Mouse (Mus musculus) G1E-ER4 (cell line): ENCODE results near the gene Cfap299. TPM values are rescaled to one million over a fixed set of nuclear protein-coding genes. Genes with fewer than 3 reads are reported as not detected.

Experiments
- GATA1 ChIP-seq: IDR thresholded peaks from one replicate; pipeline ENCODE4 v1.8.0; 2012; ENCODE audit warnings: low read length, inconsistent platforms
- polyA plus RNA-seq: library from polyadenylated mRNA; stranded (reverse); fragments of >175 nt; gene quantifications from 2 replicates; pipeline ENCODE4 v1.2.3, GENCODE M21; 2012

Gene Cfap299
- polyA plus RNA-seq = not detected in 2 replicates

GRCm38 (mm10) chr5:98328848-98329624, at the start of gene Cfap299:
Cfap299 (plus strand) TSS chr5:98329304.
- TF ChIP-seq GATA1 = no peak

DNA sequence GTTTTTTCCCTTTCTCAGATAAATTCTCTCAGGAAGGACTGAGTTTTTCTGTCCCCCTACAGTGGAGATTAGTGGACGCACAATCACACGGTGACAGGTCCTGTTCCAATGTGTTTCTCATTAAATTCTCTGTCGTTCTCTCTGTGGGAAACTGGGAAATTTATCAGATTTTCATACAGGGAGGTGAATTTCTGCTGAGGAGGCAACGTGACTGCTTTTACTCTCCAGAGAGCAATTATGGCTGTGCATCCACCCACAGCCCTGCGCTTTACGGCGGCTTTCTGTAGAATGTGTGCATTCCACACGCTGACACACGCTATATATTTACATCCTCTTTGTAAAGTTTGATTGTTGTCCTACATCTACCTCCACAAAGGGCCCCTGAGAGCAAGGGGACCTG, 47.1 kb upstream of the Cfap299 start:
- TF ChIP-seq GATA1 = no peak

DNA sequence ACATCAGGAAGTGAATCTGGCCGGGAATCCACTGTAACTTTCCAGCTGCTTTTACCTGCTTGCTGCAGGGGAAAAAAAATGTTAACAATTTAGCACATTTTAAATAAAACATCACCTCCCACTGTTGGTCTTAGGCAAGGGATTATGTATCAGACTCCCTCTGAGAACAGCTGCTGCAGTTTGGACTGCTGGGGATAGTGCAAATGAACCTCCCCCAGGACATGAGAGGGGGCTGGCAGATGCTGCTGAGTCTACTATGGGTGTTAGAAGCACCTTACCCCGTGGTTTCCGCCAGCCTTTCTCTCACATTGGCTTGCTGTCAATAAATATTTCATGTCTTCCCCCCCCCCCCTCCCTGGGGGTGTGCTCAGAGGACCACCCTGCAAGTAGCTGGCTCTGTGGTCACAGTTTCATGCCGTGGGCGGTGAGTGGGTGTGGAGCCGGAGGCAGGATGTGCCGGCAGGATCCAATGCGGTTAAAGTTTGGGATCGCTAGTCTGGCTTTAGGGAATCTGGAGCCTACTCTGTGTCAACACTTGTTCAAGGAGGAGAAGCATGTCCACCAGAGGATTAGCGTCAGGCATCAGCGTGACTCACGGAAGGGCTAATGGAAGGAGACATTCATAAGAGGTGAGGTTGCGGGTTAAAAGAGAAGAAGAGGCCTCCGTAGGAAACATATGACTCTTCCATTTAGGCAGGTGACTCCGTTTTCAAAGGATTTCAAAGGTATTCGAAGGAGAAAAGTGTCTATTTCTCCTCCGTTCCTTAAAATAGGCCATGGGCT, 45.2 kb upstream of the Cfap299 start:
- TF ChIP-seq GATA1 = no peak

GRCm38 (mm10) chr5:98290642-98291041, 38.5 kb upstream of the Cfap299 start:
- no peak for TF ChIP-seq GATA1

DNA sequence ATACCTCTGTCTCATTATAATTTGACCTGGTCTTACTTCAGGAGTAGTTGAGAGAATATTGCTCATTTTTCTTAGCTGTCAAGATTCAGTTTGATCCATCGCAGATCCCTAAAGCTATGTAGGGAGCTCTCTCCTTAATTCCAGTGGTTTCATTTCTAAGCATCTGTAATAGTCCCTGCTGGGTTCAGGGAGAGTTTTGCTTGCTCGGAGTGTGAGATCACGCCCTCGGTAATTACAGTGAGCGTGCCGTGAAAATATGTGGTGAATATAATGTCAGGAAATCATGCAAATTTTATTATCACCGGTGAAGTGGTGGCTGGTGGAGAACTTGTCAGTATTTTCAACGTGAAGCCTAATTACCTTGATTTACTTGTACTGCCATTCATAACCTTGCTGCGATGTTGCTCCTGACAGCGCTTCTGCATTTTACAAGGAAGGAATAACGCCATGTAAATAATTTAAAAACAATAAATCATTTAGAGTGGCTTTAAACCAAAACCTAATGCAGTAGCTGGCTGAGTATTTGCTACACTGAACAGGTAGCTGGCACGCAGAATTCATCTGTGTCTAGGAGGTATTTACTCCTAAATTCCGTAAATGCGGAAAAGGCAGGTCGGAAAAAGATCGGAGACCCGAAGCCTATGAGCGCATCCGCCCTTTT, 36.6 kb upstream of the Cfap299 start:
- no peak for TF ChIP-seq GATA1

- TF ChIP-seq GATA1 = no peak
These were observed 35.9 kb upstream of the Cfap299 start for GRCm38 (mm10) chr5:98293049-98293715.

DNA sequence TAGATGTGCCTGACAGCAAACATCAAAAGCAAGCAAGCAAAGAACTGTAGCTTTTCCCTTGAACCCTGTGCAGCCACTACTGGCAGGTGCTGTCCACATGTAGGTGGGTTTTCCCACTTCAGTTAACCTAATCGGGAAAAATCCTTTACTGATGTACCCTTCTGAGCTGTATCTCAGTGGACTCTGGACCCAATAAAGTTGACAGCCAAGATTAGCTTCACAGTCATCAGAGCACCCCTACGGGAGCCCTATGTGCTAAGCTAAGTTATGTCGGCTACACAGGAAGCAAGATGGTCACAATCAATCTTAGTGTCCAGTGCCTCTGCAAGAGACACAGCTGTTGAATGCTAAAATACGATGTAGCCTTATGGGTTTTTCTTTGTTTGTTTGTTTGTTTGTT, 29.0 kb upstream of the Cfap299 start:
- TF ChIP-seq GATA1 = no peak

DNA sequence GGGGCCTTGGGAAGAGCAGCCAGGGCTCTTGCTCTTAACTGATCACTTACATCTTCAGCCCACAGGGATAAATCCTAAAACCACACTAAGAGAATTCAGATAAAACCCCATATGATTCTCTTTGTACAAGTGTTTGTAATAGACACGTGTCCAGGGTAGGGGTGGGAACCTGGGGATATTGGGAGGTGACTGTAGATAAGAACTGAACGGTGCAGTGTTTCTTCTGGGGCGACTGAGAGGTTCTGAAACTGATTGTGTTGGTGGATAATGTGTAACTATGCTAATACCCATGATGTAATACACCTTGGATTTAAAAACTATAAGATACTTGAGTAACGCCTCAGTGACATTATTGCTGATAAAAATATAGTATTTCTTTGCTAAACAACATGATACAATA, 23.4 kb upstream of the Cfap299 start:
- TF ChIP-seq GATA1 = no peak

DNA sequence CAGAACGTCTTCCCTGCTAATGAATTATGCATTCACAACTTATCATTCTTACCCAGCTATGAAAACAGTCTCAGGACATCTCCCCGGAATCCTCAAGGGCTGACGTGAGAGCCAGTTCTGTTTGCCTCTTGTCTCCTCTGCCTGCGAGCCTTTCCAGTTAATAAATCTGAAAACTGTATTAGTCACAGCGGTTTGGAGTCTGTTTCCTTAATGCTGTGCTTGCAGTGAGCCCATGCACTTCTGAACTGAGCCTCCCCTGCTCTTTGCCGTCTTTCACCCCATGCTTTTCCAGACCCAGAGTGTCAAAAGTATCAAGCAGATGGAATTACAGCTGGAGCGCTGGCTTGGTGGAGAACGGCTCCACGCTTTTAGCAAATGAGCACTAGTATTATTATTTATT, 22.6 kb upstream of the Cfap299 start:
- no peak for TF ChIP-seq GATA1

GRCm38 (mm10) chr5:98326625-98327024, 2.5 kb upstream of the Cfap299 start:
- TF ChIP-seq GATA1 = no peak

DNA sequence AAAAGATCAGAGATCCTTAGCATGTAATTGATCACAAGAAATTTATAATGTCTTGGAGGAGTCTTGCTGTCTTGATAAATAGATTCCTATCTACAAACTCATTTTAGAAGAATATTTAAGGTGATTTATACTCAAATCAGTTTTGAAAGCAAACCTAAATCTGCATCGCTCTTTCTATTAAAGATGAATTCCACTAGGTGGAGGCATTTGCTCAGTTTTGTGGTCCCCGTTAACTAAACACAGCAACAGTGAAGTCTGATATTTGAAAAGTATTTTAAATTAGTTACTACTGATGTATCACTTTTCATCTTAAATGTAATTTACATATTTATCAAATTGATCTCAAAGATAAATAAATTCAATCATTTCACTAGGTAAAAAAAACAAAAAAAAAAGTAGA, 15.5 kb downstream of the Cfap299 start:
- no peak for TF ChIP-seq GATA1

- TF ChIP-seq GATA1 = no peak
These were observed 17.0 kb downstream of the Cfap299 start for GRCm38 (mm10) chr5:98346067-98346466.

DNA sequence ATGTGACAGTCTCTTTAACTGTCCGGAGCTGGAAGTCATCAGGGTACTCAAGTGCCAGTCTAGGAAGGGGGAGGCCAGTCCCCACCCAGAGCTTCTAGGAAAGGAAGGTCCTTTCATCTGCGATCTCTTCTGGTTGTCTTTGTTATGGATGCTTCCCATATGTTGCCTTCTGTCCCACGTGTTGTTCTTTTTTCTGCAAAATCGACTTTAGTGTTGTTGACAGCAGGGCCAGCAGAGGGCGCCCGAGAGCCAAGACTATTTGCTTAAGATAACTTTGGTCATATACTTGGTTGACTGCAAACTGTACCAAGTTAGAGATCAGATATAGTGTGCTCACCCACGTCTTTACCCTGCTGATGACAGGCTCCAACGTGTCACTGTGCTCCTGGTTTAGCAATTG, 19.5 kb downstream of the Cfap299 start:
- no peak for TF ChIP-seq GATA1

- no peak for TF ChIP-seq GATA1
These were observed 30.8 kb downstream of the Cfap299 start for GRCm38 (mm10) chr5:98359912-98360311.

- TF ChIP-seq GATA1 = no peak
These were observed 31.8 kb downstream of the Cfap299 start for GRCm38 (mm10) chr5:98360792-98361419.
